Mouse (Mus musculus): ENCODE results near the gene Amn1.

DNA sequence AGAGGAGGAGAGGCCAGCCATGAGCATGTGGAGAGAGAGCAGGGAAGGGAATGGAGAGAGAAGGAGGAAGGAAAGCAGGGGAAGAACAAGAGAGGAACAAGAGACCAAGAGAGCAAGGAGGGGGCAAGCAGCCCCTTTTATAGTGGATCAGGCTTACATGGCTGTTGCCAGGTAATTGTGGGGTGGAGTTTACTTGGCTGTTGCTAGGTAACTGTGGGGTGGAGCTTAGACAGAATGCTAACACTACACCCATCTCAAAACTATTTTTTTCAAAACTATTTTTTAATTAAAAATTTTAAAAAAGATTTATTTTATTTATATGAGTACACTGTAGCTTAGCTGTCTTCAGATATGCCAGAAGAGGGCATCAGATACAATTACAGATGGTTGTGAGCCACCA lies 10.1 kb upstream of the Amn1 start:
- TF ChIP-seq POLR2A (IDR thresholded peaks at IDR 0.05; ENCODE audit: extremely low read depth, insufficient read depth, low read length) (no peak), CTCF (IDR thresholded peaks at IDR 0.05; ENCODE audit: extremely low read depth, insufficient read depth, low read length) (no peak)
